Mouse (Mus musculus) embryonic fibroblast, embryonic 13.5 days (primary cell): ENCODE measurements around the gene Dhx16.

Experiments used
- CTCF ChIP-seq: IDR thresholded peaks from 2 replicates; pipeline ENCODE4 v1.5.1; 2011; ENCODE audit warnings: mild to moderate bottlenecking, control low read depth, low read length, moderate library complexity, borderline replicate concordance; ENCODE audit not compliant: insufficient read depth
- POLR2A ChIP-seq: IDR thresholded peaks from 2 replicates; pipeline ENCODE4 v1.6.1; 2011; ENCODE audit warnings: low read depth, mild to moderate bottlenecking, control low read depth, low read length, moderate library complexity

- no peak for TF ChIP-seq CTCF
- no peak for TF ChIP-seq POLR2A
Observed at GRCm38 (mm10) chr17:35848112-35848511, 31.5 kb upstream of the Dhx16 start.
